Comparison of ENCODE assay signal across 10 mouse cellular contexts in genomic region chr2:9874467-9875219, GRCm38 (mm10). TPM values are rescaled to one million over a fixed set of nuclear protein-coding genes. Genes with fewer than 3 reads are reported as not detected.
DNase-seq lines count a peak whose midpoint lies in the region; ATAC-seq and TF ChIP-seq lines count a peak whose summit lies in the region.
"Had no signal": no experiment of that assay in that cellular context is flagged by ENCODE, and none has a peak within 500 bp of the region (broad histone marks: within the 10 kb centered on the region; RNA-seq: fewer than 3 reads in every experiment).

No protein-coding gene starts in this region.

- peak overlapping the region; percentile 95 for H3K4me2 ChIP-seq in heart, embryonic 14.5 days (ENCODE audit: low read length)
- peak overlapping the region; percentile 31 for H3K4me2 ChIP-seq in hindbrain, postnatal 0 days (ENCODE audit: low read depth, low read length)
- H3K4me2 ChIP-seq in neural tube, embryonic 13.5 days: peak overlapping the region; percentile 14

- no peak for DNase-seq in heart, postnatal 10 days
- DNase-seq in embryo, embryonic 11 days: peak; percentile 17
- DNase-seq in hindbrain, postnatal 0 days (ENCODE audit: low spot score): no peak
- no peak for DNase-seq in left cerebral cortex, adult 11 months (ENCODE audit: low spot score)
- DNase-seq in frontal cortex, adult 2 months (ENCODE audit: extremely low spot score in 1 of 2, low spot score in 1 of 2): no peak
- no peak for DNase-seq in lung, postnatal 4 days

- H3K9ac ChIP-seq in heart, embryonic 14.5 days (ENCODE audit: low read length): 0 out of 2 replicates have a peak overlapping the region, but pooled peaks have one; percentile 4
- H3K9ac ChIP-seq in hindbrain, postnatal 0 days (replicated peaks; ENCODE audit: low read length): no peak overlapping the region
- H3K9ac ChIP-seq in neural tube, embryonic 13.5 days: 0 out of 2 replicates have a peak overlapping the region, but pooled peaks have one; percentile 23

- peaks cover 13% of the 10 kb centered on the region in 2 experiments for H3K4me1 ChIP-seq in heart, embryonic 14.5 days (ENCODE audit: control insufficient read depth in 2 of 2, insufficient read depth in 2 of 2, low read length in 2 of 2)
- no peaks in the 10 kb centered on the region for H3K4me1 ChIP-seq in hindbrain, postnatal 0 days (ENCODE audit: insufficient read depth, low read length)
- H3K4me1 ChIP-seq in neural tube, embryonic 13.5 days (replicated peaks): peaks cover 36% of the 10 kb centered on the region

- ATAC-seq in heart, embryonic 14.5 days (ENCODE audit: insufficient number of reproducible peaks, insufficient read depth, low FRiP score, low read depth): no peak
- no peak for ATAC-seq in hindbrain, postnatal 0 days
- ATAC-seq in neural tube, embryonic 13.5 days (ENCODE audit: low read depth): no peak

- no peak for TF ChIP-seq CTCF in hindbrain, postnatal 0 days (IDR thresholded peaks at IDR 0.05; ENCODE audit: low read depth)

- WGBS in heart, embryonic 14.5 days: 11% methylated on average over 39 of the region's 39 CpGs
- 12% methylated on average over 37 of the region's 39 CpGs for WGBS in hindbrain, postnatal 0 days
- WGBS in neural tube, embryonic 13.5 days: 3% methylated on average over 38 of the region's 39 CpGs

- no peak overlapping the region for H3K27ac ChIP-seq in heart, embryonic 14.5 days (replicated peaks in 1 of 2; ENCODE audit: control insufficient read depth in 1 of 2, insufficient read depth in 1 of 2, low read depth in 2 of 2, low read length in 2 of 2)
- H3K27ac ChIP-seq in hindbrain, postnatal 0 days: no peak overlapping the region
- no peak overlapping the region for H3K27ac ChIP-seq in neural tube, embryonic 13.5 days (replicated peaks)

- peak overlapping the region; percentile 3 to 15; a peak in 2 of 4 replicates for H3K4me3 ChIP-seq in heart, embryonic 14.5 days (ENCODE audit: control insufficient read depth in 1 of 2, insufficient read depth in 1 of 2, low read depth in 1 of 2, low read length in 2 of 2)
- peak overlapping the region; percentile 20 for H3K4me3 ChIP-seq in hindbrain, postnatal 0 days (ENCODE audit: low read length)
- peak overlapping the region; percentile 16 for H3K4me3 ChIP-seq in neural tube, embryonic 13.5 days
- H3K4me3 ChIP-seq: erythroblast, embryonic 14.5 days had no signal

- H3K36me3 ChIP-seq in heart, embryonic 14.5 days (ENCODE audit: control insufficient read depth, insufficient read depth, low read length): no peaks in the 10 kb centered on the region
- no peaks in the 10 kb centered on the region for H3K36me3 ChIP-seq in hindbrain, postnatal 0 days (ENCODE audit: insufficient read depth, low read length)
- no peaks in the 10 kb centered on the region for H3K36me3 ChIP-seq in neural tube, embryonic 13.5 days

- H3K9me3 ChIP-seq in heart, embryonic 14.5 days (ENCODE audit: control insufficient read depth, low read length): no peaks in the 10 kb centered on the region
- H3K9me3 ChIP-seq in hindbrain, postnatal 0 days (ENCODE audit: low read length): no peaks in the 10 kb centered on the region
- H3K9me3 ChIP-seq in neural tube, embryonic 13.5 days: no peaks in the 10 kb centered on the region
- H3K9me3 ChIP-seq: G1E had no signal

- H3K27me3 ChIP-seq in heart, embryonic 14.5 days (ENCODE audit: control insufficient read depth, insufficient read depth, low read length): peaks cover 50% of the 10 kb centered on the region
- H3K27me3 ChIP-seq in hindbrain, postnatal 0 days (ENCODE audit: insufficient read depth, low read length): peaks cover 53% of the 10 kb centered on the region; the same call in 1 of the 2 replicates
- peaks cover 100% of the 10 kb centered on the region for H3K27me3 ChIP-seq in neural tube, embryonic 13.5 days

- intact Hi-C loops in heart, postnatal 10 days (cut with DNase I): no loop called here

RNA-seq across cellular contexts. Expression of gene 4930412O13Rik, which starts 6.4 kb away (rescaled TPM):
- polyA plus RNA-seq in heart, embryonic 14.5 days (2014; fragmentation: Nextera tagmentation; extraction: Ambion mirVana): 0.57 TPM in 1 of 2 replicates, not detected in the other
- total RNA-seq in heart, postnatal 10 days (2021): not detected
- total RNA-seq in hindbrain, postnatal 0 days (2014; rRNA removed): not detected in 2 replicates
- polyA plus RNA-seq in hindbrain, postnatal 0 days (2015; fragmentation: Nextera tagmentation; extraction: Ambion mirVana): 0.57 and 0.75 TPM in 2 replicates
- polyA plus RNA-seq in neural tube, embryonic 13.5 days (2015; fragmentation: Nextera tagmentation; extraction: Ambion mirVana): 0.29 TPM in 1 of 2 replicates, not detected in the other
- not detected in 2 replicates for polyA plus RNA-seq in frontal cortex, adult 2 months (2012; rRNA removed)
- total RNA-seq: G1E had no signal
- polyA plus RNA-seq: erythroblast, embryonic 14.5 days; G1E had no signal

RNA-seq across cellular contexts. Expression of gene 9230102O04Rik, which starts 14.7 kb away (rescaled TPM):
- polyA plus RNA-seq in heart, embryonic 14.5 days (2014; fragmentation: Nextera tagmentation; extraction: Ambion mirVana): not detected in 2 replicates
- not detected for total RNA-seq in heart, postnatal 10 days (2021)
- total RNA-seq in hindbrain, postnatal 0 days (2014; rRNA removed): 1.5 TPM in 1 of 2 replicates, not detected in the other
- 0.76 and 1.0 TPM in 2 replicates for polyA plus RNA-seq in hindbrain, postnatal 0 days (2015; fragmentation: Nextera tagmentation; extraction: Ambion mirVana)
- polyA plus RNA-seq in neural tube, embryonic 13.5 days (2015; fragmentation: Nextera tagmentation; extraction: Ambion mirVana): 1.1 TPM in 1 of 2 replicates, not detected in the other
- not detected in 2 replicates for polyA plus RNA-seq in frontal cortex, adult 2 months (2012; rRNA removed)
- polyA plus RNA-seq: erythroblast, embryonic 14.5 days had no signal

RNA-seq across cellular contexts. Expression of gene Gata3, which starts 15.2 kb away (rescaled TPM):
- 2.4 and 3.1 TPM in 2 replicates for polyA plus RNA-seq in heart, embryonic 14.5 days (2014; fragmentation: Nextera tagmentation; extraction: Ambion mirVana)
- total RNA-seq in heart, postnatal 10 days (2021): under 1 TPM; 0.86 to 0.92 TPM
- total RNA-seq in hindbrain, postnatal 0 days (2014; rRNA removed): 2.3 and 3.5 TPM in 2 replicates
- polyA plus RNA-seq in hindbrain, postnatal 0 days (2015; fragmentation: Nextera tagmentation; extraction: Ambion mirVana): 17.6 and 20.5 TPM in 2 replicates
- polyA plus RNA-seq in neural tube, embryonic 13.5 days (2015; fragmentation: Nextera tagmentation; extraction: Ambion mirVana): 10.1 and 12.4 TPM in 2 replicates
- 0.19 TPM in 1 of 2 replicates, not detected in the other for polyA plus RNA-seq in frontal cortex, adult 2 months (2012; rRNA removed)

Comparison
In these comparisons a context has a peak if more than half of its experiments do, and no peak if none do; other contexts are left out.
1. H3K4me2 ChIP-seq: peak in every context shown above with its lines; median percentile 95 in heart, embryonic 14.5 days; 31 in hindbrain, postnatal 0 days; 14 in neural tube, embryonic 13.5 days.